Mouse (Mus musculus): Measurements from ENCODE around the gene Tmem238l. TPM values are rescaled to one million over a fixed set of nuclear protein-coding genes. Genes with fewer than 3 reads are reported as not detected.
A peak's percentile ranks its signal among the peaks of the same experiment; 100 is the strongest.

Gene Tmem238l
- polyA plus RNA-seq, 1 experiment from 2014 or later: not detected

- Histone ChIP-seq H3K9me3 (no peaks in the 10 kb centered on the region), H3K27ac (replicated peaks) (peak overlapping the region; percentile 89), H3K4me2 (replicated peaks) (no peak overlapping the region), H3K27me3 (no peaks in the 10 kb centered on the region), H3K4me3 (no peak overlapping the region), H3K9ac (replicated peaks) (no peak overlapping the region), H3K4me1 (peaks cover 16% of the 10 kb centered on the region), H3K36me3 (no peaks in the 10 kb centered on the region)
- WGBS: 64% methylated on average over 11 of the region's 11 CpGs
- ATAC-seq (replicated peaks): no peak
Measured at GRCm38 (mm10) chr11:66983422-66984164, 27.2 kb downstream of the Tmem238l start.

- Histone ChIP-seq H3K9me3 (no peaks in the 10 kb centered on the region), H3K4me2 (replicated peaks) (peak overlapping the region; percentile 63), H3K4me1 (peaks cover 16% of the 10 kb centered on the region), H3K4me3 (peak overlapping the region; percentile 41), H3K36me3 (no peaks in the 10 kb centered on the region), H3K27me3 (no peaks in the 10 kb centered on the region), H3K9ac (replicated peaks) (peak overlapping the region; percentile 56), H3K27ac (replicated peaks) (peak overlapping the region; percentile 89)
- peak; percentile 82 for ATAC-seq (replicated peaks)
- 4% methylated on average over 28 of the region's 28 CpGs for WGBS
Measured at GRCm38 (mm10) chr11:66984165-66985135, 28.0 kb downstream of the Tmem238l start.

- Histone ChIP-seq H3K4me1 (peaks cover 16% of the 10 kb centered on the region), H3K4me3 (peak overlapping the region; percentile 41), H3K27ac (replicated peaks) (peak overlapping the region; percentile 89), H3K4me2 (replicated peaks) (peak overlapping the region; percentile 63), H3K9me3 (no peaks in the 10 kb centered on the region), H3K9ac (replicated peaks) (peak overlapping the region; percentile 56; the same call in 1 of the 2 replicates), H3K36me3 (no peaks in the 10 kb centered on the region), H3K27me3 (no peaks in the 10 kb centered on the region)
- ATAC-seq (replicated peaks): 0 out of 2 replicates have a peak, but pooled peaks have one; percentile 7
- WGBS: 32% methylated on average over 11 of the region's 11 CpGs
Measured at GRCm38 (mm10) chr11:66985136-66985702, 28.8 kb downstream of the Tmem238l start.

- H3K27me3 ChIP-seq: no peaks in the 10 kb centered on the region
- H3K9me3 ChIP-seq: no peaks in the 10 kb centered on the region
- no peaks in the 10 kb centered on the region; the same call in 1 of the 2 replicates for H3K4me1 ChIP-seq
- no peak for ATAC-seq (replicated peaks)
- no peak overlapping the region for H3K4me3 ChIP-seq
- no peak overlapping the region for H3K9ac ChIP-seq (replicated peaks)
- H3K27ac ChIP-seq (replicated peaks): no peak overlapping the region
- no peaks in the 10 kb centered on the region for H3K36me3 ChIP-seq
- H3K4me2 ChIP-seq (replicated peaks): no peak overlapping the region
- 68% methylated on average over 2 of the region's 2 CpGs for WGBS
Measured at GRCm38 (mm10) chr11:66992150-66992549, 35.7 kb downstream of the Tmem238l start.

GRCm38 (mm10) chr11:66993674-66994073, 37.2 kb downstream of the Tmem238l start:
- H3K27me3 ChIP-seq: no peaks in the 10 kb centered on the region
- no peak overlapping the region for H3K4me3 ChIP-seq
- H3K9me3 ChIP-seq: no peaks in the 10 kb centered on the region
- no peak for ATAC-seq (replicated peaks)
- H3K4me1 ChIP-seq: no peaks in the 10 kb centered on the region; the same call in 1 of the 2 replicates
- no peak overlapping the region for H3K27ac ChIP-seq (replicated peaks)
- H3K36me3 ChIP-seq: no peaks in the 10 kb centered on the region
- 42% methylated on average over 1 of the region's 1 CpGs for WGBS
- H3K4me2 ChIP-seq (replicated peaks): no peak overlapping the region
- no peak overlapping the region for H3K9ac ChIP-seq (replicated peaks)

- H3K27ac ChIP-seq (replicated peaks): no peak overlapping the region
- ATAC-seq (replicated peaks): no peak
- no peak overlapping the region for H3K4me2 ChIP-seq (replicated peaks)
- 78% methylated on average over 4 of the region's 4 CpGs for WGBS
- no peaks in the 10 kb centered on the region for H3K9me3 ChIP-seq
- H3K4me1 ChIP-seq: peaks cover 14% of the 10 kb centered on the region
- H3K27me3 ChIP-seq: no peaks in the 10 kb centered on the region
- H3K9ac ChIP-seq (replicated peaks): no peak overlapping the region
- H3K36me3 ChIP-seq: no peaks in the 10 kb centered on the region
- no peak overlapping the region for H3K4me3 ChIP-seq
Measured at GRCm38 (mm10) chr11:66996446-66996845, 40.0 kb downstream of the Tmem238l start.

GRCm38 (mm10) chr11:66998467-66999403, 42.3 kb downstream of the Tmem238l start:
- H3K4me2 ChIP-seq (replicated peaks): no peak overlapping the region
- no peak for ATAC-seq (replicated peaks)
- H3K27ac ChIP-seq (replicated peaks): no peak overlapping the region
- WGBS: 73% methylated on average over 14 of the region's 14 CpGs
- no peaks in the 10 kb centered on the region for H3K36me3 ChIP-seq
- no peak overlapping the region for H3K4me3 ChIP-seq
- H3K4me1 ChIP-seq: peaks cover 33% of the 10 kb centered on the region
- H3K9ac ChIP-seq (replicated peaks): no peak overlapping the region
- H3K27me3 ChIP-seq: no peaks in the 10 kb centered on the region
- no peaks in the 10 kb centered on the region for H3K9me3 ChIP-seq

- Histone ChIP-seq H3K27me3 (no peaks in the 10 kb centered on the region), H3K36me3 (no peaks in the 10 kb centered on the region), H3K9ac (replicated peaks) (no peak overlapping the region), H3K4me3 (no peak overlapping the region), H3K27ac (replicated peaks) (peak overlapping the region; percentile 85), H3K4me2 (replicated peaks) (no peak overlapping the region), H3K4me1 (peaks cover 33% of the 10 kb centered on the region), H3K9me3 (no peaks in the 10 kb centered on the region)
- ATAC-seq (replicated peaks): peak; percentile 60
- 44% methylated on average over 4 of the region's 4 CpGs for WGBS
Measured at GRCm38 (mm10) chr11:67000671-67001070, 44.2 kb downstream of the Tmem238l start.

GRCm38 (mm10) chr11:67001717-67002116, 45.3 kb downstream of the Tmem238l start:
- Histone ChIP-seq H3K9me3 (no peaks in the 10 kb centered on the region), H3K4me2 (replicated peaks) (no peak overlapping the region), H3K27ac (replicated peaks) (peak overlapping the region; percentile 85), H3K9ac (replicated peaks) (no peak overlapping the region), H3K4me1 (peaks cover 33% of the 10 kb centered on the region), H3K27me3 (no peaks in the 10 kb centered on the region), H3K4me3 (no peak overlapping the region), H3K36me3 (no peaks in the 10 kb centered on the region)
- 0% methylated on average over 1 of the region's 1 CpGs for WGBS
- peak; percentile 55; the same call in 1 of the 2 replicates for ATAC-seq (replicated peaks)

GRCm38 (mm10) chr11:67002911-67003310, 46.5 kb downstream of the Tmem238l start:
- Histone ChIP-seq H3K27ac (replicated peaks) (peak overlapping the region; percentile 85; the same call in 1 of the 2 replicates), H3K4me1 (peaks cover 34% of the 10 kb centered on the region), H3K27me3 (no peaks in the 10 kb centered on the region), H3K9me3 (no peaks in the 10 kb centered on the region), H3K4me2 (replicated peaks) (no peak overlapping the region), H3K4me3 (no peak overlapping the region), H3K36me3 (no peaks in the 10 kb centered on the region), H3K9ac (replicated peaks) (no peak overlapping the region)
- no peak for ATAC-seq (replicated peaks)
- 33% methylated on average over 2 of the region's 2 CpGs for WGBS

- H3K4me1 ChIP-seq: peaks cover 15% of the 10 kb centered on the region; the same call in 1 of the 2 replicates
- H3K9ac ChIP-seq (replicated peaks): no peak overlapping the region
- H3K9me3 ChIP-seq: no peaks in the 10 kb centered on the region
- H3K4me3 ChIP-seq: no peak overlapping the region
- H3K27ac ChIP-seq (replicated peaks): no peak overlapping the region
- H3K27me3 ChIP-seq: no peaks in the 10 kb centered on the region
- WGBS: 61% methylated on average over 8 of the region's 8 CpGs
- ATAC-seq (replicated peaks): no peak
- no peaks in the 10 kb centered on the region for H3K36me3 ChIP-seq
- H3K4me2 ChIP-seq (replicated peaks): no peak overlapping the region
Measured at GRCm38 (mm10) chr11:67007961-67008360, 51.5 kb downstream of the Tmem238l start.

All from forebrain, embryonic 15.5 days (tissue).